Mouse (Mus musculus) embryonic facial prominence, embryonic 10.5 days (tissue): ENCODE data around the gene Wdr74. TPM values are rescaled to one million over a fixed set of nuclear protein-coding genes. Genes with fewer than 3 reads are reported as not detected.

Experiments
- microRNA-seq: library from miRNA; unstranded; fragments of <30 nt; microRNA quantifications from one replicate; pipeline ENCODE4, GENCODE M21; 2017
- polyA plus RNA-seq: library from polyadenylated mRNA; unstranded; fragments of >200 nt; fragmentation: Nextera tagmentation; extraction: Ambion mirVana; gene quantifications from 2 replicates; pipeline ENCODE4 v1.2.1, GENCODE M21; 2016

Wdr74 gene
- polyA plus RNA-seq, 1 experiment from 2014 or later, result 117 TPM

Small RNAs within 50 kb of the gene (microRNA-seq; reads per million reads assigned to microRNA genes)
- gene Mir6992, result not detected

Other genes with a start within 250 kb of the Wdr74 start
- gene Slc22a8, start 144.6 kb upstream of the Wdr74 start, polyA plus RNA-seq, result not detected in 2 replicates
- gene Slc22a6, start 117.8 kb upstream of the Wdr74 start, polyA plus RNA-seq, result 0.10 and 0.24 TPM in 2 replicates
- gene Chrm1, start 72.0 kb upstream of the Wdr74 start, polyA plus RNA-seq, result 0.04 and 0.09 TPM in 2 replicates
- gene Slc3a2, start 12.5 kb upstream of the Wdr74 start, polyA plus RNA-seq, result 125 and 127 TPM in 2 replicates
- gene 1700092M07Rik, start 4.9 kb downstream of the Wdr74 start, polyA plus RNA-seq, result 3.4 and 3.5 TPM in 2 replicates
- gene Stx5a, start 5.6 kb downstream of the Wdr74 start, polyA plus RNA-seq, result 97.0 and 108 TPM in 2 replicates
- gene Nxf1, start 21.2 kb downstream of the Wdr74 start, polyA plus RNA-seq, result 254 and 269 TPM in 2 replicates
- 179 and 185 TPM in 2 replicates for gene Tmem223, start 35.2 kb downstream of the Wdr74 start, polyA plus RNA-seq
- 43.4 and 46.7 TPM in 2 replicates for gene Tmem179b, start 38.6 kb downstream of the Wdr74 start, polyA plus RNA-seq
- 44.7 and 46.3 TPM in 2 replicates for gene Taf6l, start 50.6 kb downstream of the Wdr74 start, polyA plus RNA-seq
- gene Polr2g, start 62.8 kb downstream of the Wdr74 start, polyA plus RNA-seq, result 193 and 205 TPM in 2 replicates
- 6.5 and 6.9 TPM in 2 replicates for gene Zbtb3, start 66.7 kb downstream of the Wdr74 start, polyA plus RNA-seq
- gene Ttc9c, start 83.5 kb downstream of the Wdr74 start, polyA plus RNA-seq, result 83.8 and 85.6 TPM in 2 replicates
- gene Hnrnpul2, start 84.2 kb downstream of the Wdr74 start, polyA plus RNA-seq, result 4.8 and 5.0 TPM in 2 replicates
- not detected in 2 replicates for gene AC129217.1, start 93.9 kb downstream of the Wdr74 start, polyA plus RNA-seq
- 41.4 and 44.6 TPM in 2 replicates for gene Bscl2, start 101.6 kb downstream of the Wdr74 start, polyA plus RNA-seq
- gene Gng3, start 103.4 kb downstream of the Wdr74 start, polyA plus RNA-seq, result 29.3 and 32.0 TPM in 2 replicates
- gene Lrrn4cl, start 114.9 kb downstream of the Wdr74 start, polyA plus RNA-seq, result 0.55 and 0.57 TPM in 2 replicates
- 218 and 220 TPM in 2 replicates for gene Ubxn1, start 135.7 kb downstream of the Wdr74 start, polyA plus RNA-seq
- 59.0 and 62.0 TPM in 2 replicates for gene Uqcc3, start 145.1 kb downstream of the Wdr74 start, polyA plus RNA-seq
- gene Lbhd1, start 147.9 kb downstream of the Wdr74 start, polyA plus RNA-seq, result 115 and 118 TPM in 2 replicates
- gene Gm49403, start 148.1 kb downstream of the Wdr74 start, polyA plus RNA-seq, result not detected in 2 replicates
- gene 1810009A15Rik, start 153.0 kb downstream of the Wdr74 start, polyA plus RNA-seq, result 159 and 167 TPM in 2 replicates
- gene Gm49416, start 153.1 kb downstream of the Wdr74 start, polyA plus RNA-seq, result 0.59 and 0.96 TPM in 2 replicates
- 59.0 and 60.9 TPM in 2 replicates for gene Ints5, start 157.2 kb downstream of the Wdr74 start, polyA plus RNA-seq
- gene Ganab, start 162.2 kb downstream of the Wdr74 start, polyA plus RNA-seq, result 116 TPM in 2 replicates
- gene B3gat3, start 184.5 kb downstream of the Wdr74 start, polyA plus RNA-seq, result 46.7 and 47.3 TPM in 2 replicates
- 3.1 and 3.8 TPM in 2 replicates for gene Rom1, start 193.5 kb downstream of the Wdr74 start, polyA plus RNA-seq
- gene Eml3, start 193.7 kb downstream of the Wdr74 start, polyA plus RNA-seq, result 28.9 and 30.1 TPM in 2 replicates
- 212 and 216 TPM in 2 replicates for gene Mta2, start 206.0 kb downstream of the Wdr74 start, polyA plus RNA-seq
- 45.2 and 47.8 TPM in 2 replicates for gene Tut1, start 218.0 kb downstream of the Wdr74 start, polyA plus RNA-seq
- gene Eef1g, start 231.2 kb downstream of the Wdr74 start, polyA plus RNA-seq, result 550 and 554 TPM in 2 replicates